Mouse (Mus musculus) MEL (cell line): Measurements from ENCODE around the gene Atp8a2. TPM values are rescaled to one million over a fixed set of nuclear protein-coding genes. Genes with fewer than 3 reads are reported as not detected.

ENCODE experiments used
- DNase-seq: peaks from one replicate; pipeline ENCODE4 v3.0.0; 2011; ENCODE audit warnings: low read depth, low spot score
- H3K27ac ChIP-seq: 2 replicates; pipeline ENCODE4 v1.5.1; 2012; ENCODE audit warnings: low read depth, mild to moderate bottlenecking, control low read depth, low read length, moderate library complexity; ENCODE audit not compliant: control insufficient read depth
- H3K27me3 ChIP-seq, 2 experiments: fragments of 150-350 bp in 1 of 2; sonication (generic) in 1 of 2; 2 replicates each; pipeline ENCODE4 v1.6.1; 2012; ENCODE audit warnings: low read length in 2 of 2, mild to moderate bottlenecking in 2 of 2, improper control_type of control experiment in 1 of 2, moderate library complexity in 1 of 2; ENCODE audit not compliant: insufficient read depth in 2 of 2, control insufficient read depth in 1 of 2
- H3K36me3 ChIP-seq, 2 experiments: 2 replicates each; pipeline ENCODE4 v1.6.1; 2012 to 2014; ENCODE audit warnings: low read length in 2 of 2, improper control_type of control experiment in 1 of 2, inconsistent platforms in 1 of 2, mild to moderate bottlenecking in 1 of 2; ENCODE audit not compliant: insufficient read depth in 2 of 2, control insufficient read depth in 1 of 2
- H3K4me1 ChIP-seq, 2 experiments: fragments of 150-350 bp in 1 of 2; sonication (generic) in 1 of 2; 2 replicates each; pipeline ENCODE4 v1.6.1; 2012; ENCODE audit warnings: low read length in 2 of 2, improper control_type of control experiment in 1 of 2, mild to moderate bottlenecking in 1 of 2; ENCODE audit not compliant: insufficient read depth in 2 of 2, control insufficient read depth in 1 of 2
- H3K4me3 ChIP-seq, 2 experiments: fragments of 150-350 bp in 1 of 2; sonication (generic) in 1 of 2; 2 replicates each; pipeline ENCODE4 v1.5.1; 2012; ENCODE audit warnings: low read depth in 2 of 2, low read length in 2 of 2, mild to moderate bottlenecking in 2 of 2, moderate library complexity in 2 of 2, control low read depth in 1 of 2, improper control_type of control experiment in 1 of 2; ENCODE audit not compliant: control insufficient read depth in 1 of 2, insufficient read depth in 1 of 2
- H3K79me2 ChIP-seq: 2 replicates; pipeline ENCODE4 v1.6.1; 2012; ENCODE audit warnings: mild to moderate bottlenecking, low read length, moderate library complexity; ENCODE audit not compliant: control insufficient read depth, poor library complexity, insufficient read depth
- H3K9ac ChIP-seq: 2 replicates; pipeline ENCODE4 v1.6.1; 2012; ENCODE audit warnings: low read depth, mild to moderate bottlenecking, control low read depth, low read length, moderate library complexity; ENCODE audit not compliant: control insufficient read depth, poor library complexity, severe bottlenecking
- H3K9me3 ChIP-seq: fragments of 150-350 bp; sonication (generic); replicated peaks from 2 replicates; pipeline ENCODE4 v1.6.1; 2012; ENCODE audit warnings: mild to moderate bottlenecking, low read length, improper control_type of control experiment, moderate library complexity; ENCODE audit not compliant: insufficient read depth
- CHD1 ChIP-seq: IDR thresholded peaks from 2 replicates; pipeline ENCODE4 v1.6.1; 2012; ENCODE audit warnings: low read depth, mild to moderate bottlenecking, inconsistent platforms, low read length, improper control_type of control experiment
- CTCF ChIP-seq, 3 experiments: IDR thresholded peaks in 2 of 3; conservative IDR thresholded peaks in 1 of 3; 2 replicates each; pipeline ENCODE4 v1.5.1; 2011 to 2012; ENCODE audit warnings: low read length in 3 of 3, low read depth in 2 of 3, mild to moderate bottlenecking in 2 of 3, improper control_type of control experiment in 1 of 3, inconsistent platforms in 1 of 3, mixed read lengths in 1 of 3, moderate library complexity in 1 of 3; ENCODE audit not compliant: control insufficient read depth in 1 of 3, insufficient read depth in 1 of 3, poor library complexity in 1 of 3, severe bottlenecking in 1 of 3
- EP300 ChIP-seq, 2 experiments: IDR thresholded peaks; 2 replicates each; pipeline ENCODE4 v1.6.1; 2011; ENCODE audit warnings: improper control_type of control experiment in 2 of 2, low read length in 2 of 2, low read depth in 1 of 2, mild to moderate bottlenecking in 1 of 2
- GATA1 ChIP-seq: IDR thresholded peaks from 2 replicates; pipeline ENCODE4 v1.6.1; 2011; ENCODE audit warnings: low read depth, low read length, improper control_type of control experiment
- HCFC1 ChIP-seq: IDR thresholded peaks from 2 replicates; pipeline ENCODE4 v1.6.1; 2012; ENCODE audit warnings: low read depth, mild to moderate bottlenecking, inconsistent platforms, low read length, improper control_type of control experiment, moderate library complexity
- KAT2A ChIP-seq: conservative IDR thresholded peaks from 2 replicates; pipeline ENCODE4 v1.6.1; 2012; ENCODE audit warnings: low read depth, low read length, improper control_type of control experiment, inconsistent platforms
- MAX ChIP-seq: IDR thresholded peaks from 2 replicates; pipeline ENCODE4 v1.6.1; 2011; ENCODE audit warnings: low read length, improper control_type of control experiment
- MAZ ChIP-seq: IDR thresholded peaks from 2 replicates; pipeline ENCODE4 v1.6.1; 2012; ENCODE audit warnings: low read depth, mild to moderate bottlenecking, inconsistent platforms, low read length, improper control_type of control experiment
- MXI1 ChIP-seq: IDR thresholded peaks from 2 replicates; pipeline ENCODE4 v1.6.1; 2011; ENCODE audit warnings: mild to moderate bottlenecking, low read depth, low read length, improper control_type of control experiment
- MYB ChIP-seq: IDR thresholded peaks from 2 replicates; pipeline ENCODE4 v1.6.1; 2011; ENCODE audit warnings: mild to moderate bottlenecking, low read depth, low read length, improper control_type of control experiment
- MYC ChIP-seq: IDR thresholded peaks from 2 replicates; pipeline ENCODE4 v1.6.1; 2011; ENCODE audit warnings: low read depth, mild to moderate bottlenecking, low read length, improper control_type of control experiment, moderate library complexity
- NRF1 ChIP-seq: IDR thresholded peaks from 2 replicates; pipeline ENCODE4 v1.6.1; 2014; ENCODE audit warnings: low read depth, mild to moderate bottlenecking, inconsistent platforms, low read length, improper control_type of control experiment, moderate library complexity; ENCODE audit not compliant: poor library complexity, insufficient read depth, severe bottlenecking
- POLR2A ChIP-seq, 2 experiments: IDR thresholded peaks; 2 replicates each; pipeline ENCODE4 v1.6.1; 2011 to 2012; ENCODE audit warnings: low read length in 2 of 2, mild to moderate bottlenecking in 2 of 2, control low read depth in 1 of 2, improper control_type of control experiment in 1 of 2, low read depth in 1 of 2, moderate library complexity in 1 of 2; ENCODE audit not compliant: control insufficient read depth in 1 of 2, insufficient read depth in 1 of 2, poor library complexity in 1 of 2
- POLR2AphosphoS5 ChIP-seq: IDR thresholded peaks from 2 replicates; pipeline ENCODE4 v1.6.1; 2012; ENCODE audit warnings: low read depth, borderline replicate concordance, mild to moderate bottlenecking, inconsistent platforms, low read length, moderate library complexity, mixed read lengths
- TAL1 ChIP-seq: IDR thresholded peaks from 2 replicates; pipeline ENCODE4 v1.6.1; 2012; ENCODE audit warnings: mild to moderate bottlenecking, inconsistent platforms, low read length, moderate library complexity, mixed read lengths
- TCF12 ChIP-seq: IDR thresholded peaks from 2 replicates; pipeline ENCODE4 v1.6.1; 2014; ENCODE audit warnings: low read depth, mild to moderate bottlenecking, inconsistent platforms, low read length, improper control_type of control experiment, moderate library complexity
- USF1 ChIP-seq: IDR thresholded peaks from 2 replicates; pipeline ENCODE4 v1.6.1; 2014; ENCODE audit warnings: low read depth, mild to moderate bottlenecking, inconsistent platforms, low read length, improper control_type of control experiment, moderate library complexity
- ZC3H11A ChIP-seq: IDR thresholded peaks from 2 replicates; pipeline ENCODE4 v1.6.1; 2012; ENCODE audit warnings: low read depth, mild to moderate bottlenecking, inconsistent platforms, low read length, improper control_type of control experiment
- ZMIZ1 ChIP-seq: IDR thresholded peaks from 2 replicates; pipeline ENCODE4 v1.6.1; 2012; ENCODE audit warnings: low read depth, mild to moderate bottlenecking, inconsistent platforms, low read length, improper control_type of control experiment, moderate library complexity
- ZNF384 ChIP-seq: IDR thresholded peaks from 2 replicates; pipeline ENCODE4 v1.6.1; 2012; ENCODE audit warnings: low read depth, mild to moderate bottlenecking, inconsistent platforms, low read length, improper control_type of control experiment
- polyA plus RNA-seq, 2 experiments: library from polyadenylated mRNA; stranded (reverse) in 1 of 2; unstranded in 1 of 2; fragments of >175 nt in 1 of 2; fragments of >200 nt in 1 of 2; gene quantifications; 2 replicates each; pipeline versions ENCODE4 v1.2.1 to v1.2.4; 2012; ENCODE audit warnings: low replicate concordance in 2 of 2, low read depth in 1 of 2; ENCODE audit not compliant: insufficient read length in 2 of 2, insufficient read depth in 1 of 2, missing spikeins in 1 of 2
- total RNA-seq: library from RNA; depleted of rRNA; stranded (reverse); fragments of 300-350 nt; gene quantifications from 2 replicates; pipeline ENCODE4 v1.2.3, GENCODE M21; 2012

The Atp8a2 gene
- total and polyA plus RNA-seq, 3 experiments = 0.29 to 0.39 TPM; not detected in 1

- no peak for DNase-seq
- Histone ChIP-seq H3K9ac (no peak overlapping the region), H3K4me1 (no peaks in the 10 kb centered on the region), H3K36me3 (no peaks in the 10 kb centered on the region), H3K79me2 (no peaks in the 10 kb centered on the region), H3K9me3 (no peaks in the 10 kb centered on the region), H3K27ac (no peak overlapping the region), H3K4me3 (no peak overlapping the region), H3K27me3 (no peaks in the 10 kb centered on the region)
- TF ChIP-seq KAT2A (no peak), NRF1 (no peak), CHD1 (no peak), MAZ (no peak), HCFC1 (no peak), MYC (no peak), MYB (no peak), POLR2AphosphoS5 (no peak), TAL1 (no peak), GATA1 (no peak), TCF12 (no peak), POLR2A (IDR thresholded peaks at IDR 0.05; ENCODE audit: control insufficient read depth in 1 of 2, insufficient read depth in 1 of 2, low read depth in 1 of 2, low read length in 2 of 2, poor library complexity in 1 of 2) (no peak), CTCF (IDR thresholded peaks at IDR 0.05 in 2 of 3, conservative IDR thresholded peaks at IDR 0.05 in 1 of 3; ENCODE audit: control insufficient read depth in 1 of 3, insufficient read depth in 1 of 3, low read depth in 2 of 3, low read length in 3 of 3, poor library complexity in 1 of 3, severe bottlenecking in 1 of 3) (no peak), USF1 (no peak)
Measured at GRCm38 (mm10) chr14:59723163-59723562, 473.8 kb downstream of the Atp8a2 start.

GRCm38 (mm10) chr14:59721957-59722356 is 475.0 kb downstream of the Atp8a2 start:
- H3K27ac ChIP-seq = no peak overlapping the region
- no peak for TF ChIP-seq MXI1
- no peak for TF ChIP-seq CHD1
- TF ChIP-seq GATA1 = no peak
- TF ChIP-seq MAX = no peak
- TF ChIP-seq ZC3H11A = no peak
- no peak for TF ChIP-seq EP300 (IDR thresholded peaks at IDR 0.05; ENCODE audit: low read depth in 1 of 2, low read length in 2 of 2)
- no peak for TF ChIP-seq CTCF (IDR thresholded peaks at IDR 0.05 in 2 of 3, conservative IDR thresholded peaks at IDR 0.05 in 1 of 3; ENCODE audit: control insufficient read depth in 1 of 3, insufficient read depth in 1 of 3, low read depth in 2 of 3, low read length in 3 of 3, poor library complexity in 1 of 3, severe bottlenecking in 1 of 3)
- TF ChIP-seq USF1 = no peak
- TF ChIP-seq ZMIZ1 = no peak
- no peak for TF ChIP-seq KAT2A
- TF ChIP-seq ZNF384 = no peak
- TF ChIP-seq TAL1 = no peak
- TF ChIP-seq POLR2AphosphoS5 = no peak
- no peak for TF ChIP-seq MYB
- TF ChIP-seq, all 39 proteins: peak for 0
- no peak overlapping the region for H3K4me3 ChIP-seq
- no peak for DNase-seq
- no peaks in the 10 kb centered on the region for H3K9me3 ChIP-seq
- no peak overlapping the region for H3K9ac ChIP-seq
- no peaks in the 10 kb centered on the region for H3K79me2 ChIP-seq
- no peaks in the 10 kb centered on the region for H3K27me3 ChIP-seq
- H3K4me1 ChIP-seq = no peaks in the 10 kb centered on the region
- no peaks in the 10 kb centered on the region for H3K36me3 ChIP-seq
